Mouse (Mus musculus) bone marrow, adult 2 months (tissue): ENCODE results near the gene Fam90a1a.
"Not testable (repeated sequence)": the region's sequence is repeated elsewhere in the genome, so short reads cannot be mapped to it uniquely, and the experiment has no call there.

Experiments
- CTCF ChIP-seq: fragments of 200-500 bp; IDR thresholded peaks from 2 replicates; pipeline ENCODE4 v1.5.1; 2011; ENCODE audit warnings: low read length, control low read depth; ENCODE audit not compliant: control insufficient read depth, insufficient read depth
- POLR2A ChIP-seq: fragments of 200-500 bp; IDR thresholded peaks from 2 replicates; pipeline ENCODE4 v1.6.1; 2011; ENCODE audit warnings: low read depth, mild to moderate bottlenecking, control low read depth, low read length, borderline replicate concordance; ENCODE audit not compliant: control insufficient read depth

DNA sequence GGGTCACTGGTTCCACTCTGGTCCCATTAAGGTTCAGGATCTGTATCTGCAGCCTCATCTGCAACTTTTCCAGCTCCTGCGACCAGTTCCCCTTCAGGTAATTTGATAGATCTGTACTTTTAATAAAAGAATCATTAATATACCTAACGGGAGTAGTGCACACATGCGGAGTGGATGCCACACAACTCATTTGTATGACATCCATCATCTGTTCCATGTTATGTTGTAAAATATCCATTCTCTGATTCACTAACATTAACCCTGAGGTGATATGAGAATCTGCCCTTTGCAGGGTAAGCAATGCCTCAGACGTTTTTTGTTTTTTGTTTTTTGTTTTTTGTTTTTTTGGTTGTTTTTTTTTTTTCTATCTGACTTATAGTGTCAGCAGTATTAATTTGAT is 20.5 kb upstream of the Fam90a1a start, which contains the start of gene Defb35:
- TF ChIP-seq CTCF, POLR2A: not testable (repeated sequence)
